Mouse (Mus musculus): Measurements from ENCODE around the gene Zbtb20. TPM values are rescaled to one million over a fixed set of nuclear protein-coding genes. Genes with fewer than 3 reads are reported as not detected.

Gene Zbtb20
- polyA plus RNA-seq, 1 experiment from 2014 or later: 30.9 TPM

GRCm38 (mm10) chr16:43256191-43256899 lies 380.7 kb downstream of the Zbtb20 start:
- no peaks in the 10 kb centered on the region for H3K9me3 ChIP-seq
- H3K4me2 ChIP-seq: no peak overlapping the region
- no peak overlapping the region for H3K27ac ChIP-seq (replicated peaks)
- no peak for ATAC-seq (ENCODE audit: extremely low read depth, insufficient number of reproducible peaks, low FRiP score, low TSS enrichment)
- 82% methylated on average over 3 of the region's 3 CpGs for WGBS
- H3K4me1 ChIP-seq: peaks cover 18% of the 10 kb centered on the region
- H3K9ac ChIP-seq: no peak overlapping the region
- H3K36me3 ChIP-seq: no peaks in the 10 kb centered on the region
- no peak overlapping the region for H3K4me3 ChIP-seq
- H3K27me3 ChIP-seq (replicated peaks): no peaks in the 10 kb centered on the region

DNA sequence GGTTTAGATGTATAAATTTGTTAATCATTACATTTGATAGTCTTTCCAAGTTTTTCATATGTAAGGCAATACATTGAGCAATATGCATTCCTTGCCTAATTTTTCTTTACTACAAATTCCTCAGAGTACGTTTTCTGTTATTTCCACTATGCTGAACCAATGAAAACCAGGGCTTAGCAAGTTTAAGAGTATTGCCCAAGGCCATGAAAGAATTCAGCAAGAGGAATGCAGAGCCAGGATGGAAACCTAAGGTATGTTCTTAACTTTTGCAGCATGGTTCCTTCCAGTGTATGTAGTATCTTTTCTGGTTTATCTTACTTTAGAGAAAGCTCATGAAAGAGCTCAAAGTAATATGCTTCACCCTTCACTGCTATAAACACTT lies 381.2 kb downstream of the Zbtb20 start:
- no peak for ATAC-seq (ENCODE audit: extremely low read depth, insufficient number of reproducible peaks, low FRiP score, low TSS enrichment)
- Histone ChIP-seq H3K36me3 (no peaks in the 10 kb centered on the region), H3K27ac (replicated peaks) (no peak overlapping the region), H3K4me1 (peaks cover 18% of the 10 kb centered on the region), H3K9me3 (no peaks in the 10 kb centered on the region), H3K4me2 (no peak overlapping the region), H3K27me3 (replicated peaks) (no peaks in the 10 kb centered on the region), H3K4me3 (no peak overlapping the region), H3K9ac (no peak overlapping the region)
- WGBS: 70% methylated on average over 1 of the region's 1 CpGs

DNA sequence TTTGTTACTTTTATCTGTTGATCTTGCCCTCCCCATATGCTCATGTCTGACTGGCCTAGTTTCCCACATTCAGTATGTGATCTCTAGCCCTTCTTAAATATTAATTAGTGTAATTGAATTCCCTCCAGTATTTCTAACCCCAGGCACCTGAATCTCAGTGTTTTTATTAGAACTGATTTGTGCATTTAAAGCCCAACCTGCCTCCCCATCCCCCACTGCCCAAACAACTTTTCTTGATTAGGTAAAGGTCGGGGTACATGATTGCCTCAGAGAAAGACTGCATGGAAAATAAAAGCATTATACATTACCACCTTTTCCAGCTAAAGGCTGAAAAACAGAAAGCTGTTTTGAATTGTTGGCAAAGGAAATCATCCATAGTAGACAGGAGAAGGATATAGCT lies 383.8 kb downstream of the Zbtb20 start:
- H3K36me3 ChIP-seq: no peaks in the 10 kb centered on the region
- no peak overlapping the region for H3K9ac ChIP-seq
- H3K4me3 ChIP-seq: no peak overlapping the region
- H3K4me2 ChIP-seq: no peak overlapping the region
- no peak overlapping the region for H3K27ac ChIP-seq (replicated peaks)
- H3K4me1 ChIP-seq: peaks cover 7% of the 10 kb centered on the region
- 62% methylated on average over 1 of the region's 1 CpGs for WGBS
- ATAC-seq (ENCODE audit: extremely low read depth, insufficient number of reproducible peaks, low FRiP score, low TSS enrichment): no peak
- H3K27me3 ChIP-seq (replicated peaks): no peaks in the 10 kb centered on the region
- H3K9me3 ChIP-seq: no peaks in the 10 kb centered on the region

- H3K9me3 ChIP-seq: no peaks in the 10 kb centered on the region
- no peak overlapping the region for H3K4me2 ChIP-seq
- peaks cover 7% of the 10 kb centered on the region for H3K4me1 ChIP-seq
- WGBS: 54% methylated on average over 2 of the region's 2 CpGs
- H3K4me3 ChIP-seq: no peak overlapping the region
- no peaks in the 10 kb centered on the region for H3K27me3 ChIP-seq (replicated peaks)
- H3K36me3 ChIP-seq: no peaks in the 10 kb centered on the region
- no peak overlapping the region for H3K27ac ChIP-seq (replicated peaks)
- no peak overlapping the region for H3K9ac ChIP-seq
- no peak for ATAC-seq (ENCODE audit: extremely low read depth, insufficient number of reproducible peaks, low FRiP score, low TSS enrichment)
Measured at GRCm38 (mm10) chr16:43260862-43261261, 385.2 kb downstream of the Zbtb20 start.

- Histone ChIP-seq H3K4me3 (no peak overlapping the region), H3K4me2 (no peak overlapping the region), H3K9ac (no peak overlapping the region), H3K9me3 (no peaks in the 10 kb centered on the region), H3K27me3 (replicated peaks) (no peaks in the 10 kb centered on the region), H3K36me3 (no peaks in the 10 kb centered on the region), H3K4me1 (peaks cover 24% of the 10 kb centered on the region), H3K27ac (replicated peaks) (no peak overlapping the region)
- 22% methylated on average over 2 of the region's 2 CpGs for WGBS
- no peak for ATAC-seq (ENCODE audit: extremely low read depth, insufficient number of reproducible peaks, low FRiP score, low TSS enrichment)
Measured at GRCm38 (mm10) chr16:43274057-43274595, 398.4 kb downstream of the Zbtb20 start.

- no peak for ATAC-seq (ENCODE audit: extremely low read depth, insufficient number of reproducible peaks, low FRiP score, low TSS enrichment)
- Histone ChIP-seq H3K4me3 (no peak overlapping the region), H3K9ac (no peak overlapping the region), H3K36me3 (peaks cover 5% of the 10 kb centered on the region; the same call in 1 of the 2 replicates), H3K27ac (replicated peaks) (no peak overlapping the region), H3K4me2 (no peak overlapping the region), H3K27me3 (replicated peaks) (no peaks in the 10 kb centered on the region), H3K9me3 (no peaks in the 10 kb centered on the region), H3K4me1 (peaks cover 20% of the 10 kb centered on the region)
- 83% methylated on average over 4 of the region's 4 CpGs for WGBS
Measured at GRCm38 (mm10) chr16:43276764-43277163, 401.1 kb downstream of the Zbtb20 start.

GRCm38 (mm10) chr16:43286319-43286718 lies 410.6 kb downstream of the Zbtb20 start:
- Histone ChIP-seq H3K27me3 (replicated peaks) (no peaks in the 10 kb centered on the region), H3K36me3 (peaks cover under 1% of the 10 kb centered on the region; the same call in 1 of the 2 replicates), H3K27ac (replicated peaks) (no peak overlapping the region), H3K4me2 (no peak overlapping the region), H3K4me1 (peaks cover 16% of the 10 kb centered on the region), H3K4me3 (no peak overlapping the region), H3K9me3 (no peaks in the 10 kb centered on the region), H3K9ac (no peak overlapping the region)
- WGBS: 82% methylated on average over 1 of the region's 1 CpGs
- no peak for ATAC-seq (ENCODE audit: extremely low read depth, insufficient number of reproducible peaks, low FRiP score, low TSS enrichment)

GRCm38 (mm10) chr16:43286783-43287383 lies 411.2 kb downstream of the Zbtb20 start:
- no peak for ATAC-seq (ENCODE audit: extremely low read depth, insufficient number of reproducible peaks, low FRiP score, low TSS enrichment)
- Histone ChIP-seq H3K27me3 (replicated peaks) (no peaks in the 10 kb centered on the region), H3K4me1 (peaks cover 18% of the 10 kb centered on the region), H3K9ac (no peak overlapping the region), H3K4me3 (no peak overlapping the region), H3K27ac (replicated peaks) (0 out of 2 replicates have a peak overlapping the region, but pooled peaks have one; percentile 8), H3K4me2 (no peak overlapping the region), H3K36me3 (no peaks in the 10 kb centered on the region), H3K9me3 (no peaks in the 10 kb centered on the region)
- 28% methylated on average over 1 of the region's 1 CpGs for WGBS

- H3K27me3 ChIP-seq (replicated peaks): no peaks in the 10 kb centered on the region
- H3K4me1 ChIP-seq: peaks cover 11% of the 10 kb centered on the region
- H3K4me3 ChIP-seq: no peak overlapping the region
- no peak overlapping the region for H3K4me2 ChIP-seq
- no peak overlapping the region for H3K27ac ChIP-seq (replicated peaks)
- 65% methylated on average over 3 of the region's 3 CpGs for WGBS
- no peak for ATAC-seq (ENCODE audit: extremely low read depth, insufficient number of reproducible peaks, low FRiP score, low TSS enrichment)
- no peaks in the 10 kb centered on the region for H3K9me3 ChIP-seq
- no peaks in the 10 kb centered on the region for H3K36me3 ChIP-seq
- no peak overlapping the region for H3K9ac ChIP-seq
Measured at GRCm38 (mm10) chr16:43291423-43291822, 415.7 kb downstream of the Zbtb20 start.

DNA sequence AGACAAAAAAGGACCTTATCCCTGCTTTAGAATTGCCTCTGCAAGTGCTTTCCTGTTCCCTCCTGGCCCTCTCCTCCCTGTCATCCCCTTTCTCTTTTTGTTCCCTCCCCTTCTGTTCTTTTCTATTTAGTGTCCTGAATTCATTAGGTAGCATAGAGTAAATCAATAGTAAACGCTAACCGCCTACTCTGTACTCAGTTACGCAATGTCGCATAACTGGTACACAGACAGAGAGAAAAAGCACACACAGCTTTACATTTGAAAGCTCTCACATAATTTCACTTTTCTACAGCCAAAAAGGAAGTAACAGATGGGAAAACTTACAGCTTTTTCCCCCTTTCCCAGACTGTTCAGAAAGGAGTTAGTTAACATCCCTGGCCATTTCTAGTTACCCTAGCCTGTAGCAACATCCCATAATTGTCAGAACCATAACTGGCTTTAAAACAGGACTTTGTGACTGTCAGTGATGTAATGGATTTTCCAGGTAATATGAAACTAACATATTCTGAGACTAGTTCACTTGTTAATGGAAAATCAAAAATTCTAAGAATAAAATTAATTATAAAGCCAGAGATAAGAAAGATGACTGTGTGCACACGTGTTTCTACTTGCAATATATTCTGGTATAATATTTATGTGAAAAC lies 422.4 kb downstream of the Zbtb20 start:
- H3K36me3 ChIP-seq: no peaks in the 10 kb centered on the region
- no peak overlapping the region for H3K4me2 ChIP-seq
- no peak overlapping the region for H3K4me3 ChIP-seq
- H3K9ac ChIP-seq: no peak overlapping the region
- peaks cover 11% of the 10 kb centered on the region for H3K4me1 ChIP-seq
- H3K27ac ChIP-seq (replicated peaks): no peak overlapping the region
- H3K27me3 ChIP-seq (replicated peaks): no peaks in the 10 kb centered on the region
- H3K9me3 ChIP-seq: no peaks in the 10 kb centered on the region
- 77% methylated on average over 5 of the region's 5 CpGs for whole genome bisulfite sequencing
- no peak for ATAC-seq (ENCODE audit: extremely low read depth, insufficient number of reproducible peaks, low FRiP score, low TSS enrichment)

DNA sequence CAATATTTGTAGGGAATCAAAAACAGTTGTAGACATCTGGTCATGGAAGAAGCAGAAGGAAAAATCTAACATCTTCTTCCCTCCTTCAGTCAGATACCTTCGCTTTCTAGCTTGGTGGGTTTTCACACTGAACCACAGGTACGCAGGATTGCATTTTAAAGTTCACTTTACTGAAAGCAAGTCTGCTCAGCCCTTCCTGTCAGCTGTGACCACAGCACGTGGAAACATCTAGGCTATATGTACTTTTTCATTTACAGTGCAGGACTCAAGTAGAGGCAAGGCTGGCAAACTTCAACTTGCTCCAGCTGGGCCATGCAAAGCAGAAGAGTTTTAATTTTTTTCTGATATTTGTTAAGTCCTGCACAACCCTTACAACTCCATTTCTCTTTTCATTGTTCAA lies 424.7 kb downstream of the Zbtb20 start:
- ATAC-seq (ENCODE audit: extremely low read depth, insufficient number of reproducible peaks, low FRiP score, low TSS enrichment): no peak
- H3K36me3 ChIP-seq: no peaks in the 10 kb centered on the region
- H3K4me3 ChIP-seq: no peak overlapping the region
- no peak overlapping the region for H3K4me2 ChIP-seq
- peaks cover 20% of the 10 kb centered on the region for H3K4me1 ChIP-seq
- H3K27ac ChIP-seq (replicated peaks): no peak overlapping the region
- 82% methylated on average over 3 of the region's 3 CpGs for WGBS
- no peaks in the 10 kb centered on the region for H3K27me3 ChIP-seq (replicated peaks)
- H3K9ac ChIP-seq: no peak overlapping the region
- no peaks in the 10 kb centered on the region for H3K9me3 ChIP-seq
